Mouse (Mus musculus): ENCODE measurements around the gene Htr6. TPM values are rescaled to one million over a fixed set of nuclear protein-coding genes. Genes with fewer than 3 reads are reported as not detected.
A peak's percentile ranks its signal among the peaks of the same experiment; 100 is the strongest.

Gene Htr6
- polyA plus RNA-seq, 1 experiment = not detected

- no peak overlapping the region for H3K4me3 ChIP-seq (ENCODE audit: insufficient read depth, low read length)
- TF ChIP-seq POLR2A (IDR thresholded peaks at IDR 0.05; ENCODE audit: low read depth, low read length) (no peak), CTCF (IDR thresholded peaks at IDR 0.05; ENCODE audit: borderline replicate concordance, insufficient read depth, low read length) (no peak)
- H3K4me1 ChIP-seq (ENCODE audit: control insufficient read depth, insufficient read depth, low read length) = no peaks in the 10 kb centered on the region
- no peak overlapping the region for H3K27ac ChIP-seq (ENCODE audit: insufficient read depth, low read length)
Observed at GRCm38 (mm10) chr4:139019413-139019812, 56.0 kb downstream of the Htr6 start.

- no peak overlapping the region for H3K27ac ChIP-seq (ENCODE audit: insufficient read depth, low read length)
- H3K4me1 ChIP-seq (ENCODE audit: control insufficient read depth, insufficient read depth, low read length) = no peaks in the 10 kb centered on the region
- no peak overlapping the region for H3K4me3 ChIP-seq (ENCODE audit: insufficient read depth, low read length)
- TF ChIP-seq CTCF (IDR thresholded peaks at IDR 0.05; ENCODE audit: borderline replicate concordance, insufficient read depth, low read length) (no peak), POLR2A (IDR thresholded peaks at IDR 0.05; ENCODE audit: low read depth, low read length) (no peak)
Observed at GRCm38 (mm10) chr4:139018976-139019375, 56.4 kb downstream of the Htr6 start.

- TF ChIP-seq POLR2A (IDR thresholded peaks at IDR 0.05; ENCODE audit: low read depth, low read length) (no peak), CTCF (IDR thresholded peaks at IDR 0.05; ENCODE audit: borderline replicate concordance, insufficient read depth, low read length) (no peak)
- Histone ChIP-seq H3K4me3 (ENCODE audit: insufficient read depth, low read length) (no peak overlapping the region), H3K4me1 (ENCODE audit: control insufficient read depth, insufficient read depth, low read length) (no peaks in the 10 kb centered on the region), H3K27ac (ENCODE audit: insufficient read depth, low read length) (no peak overlapping the region)
Observed at GRCm38 (mm10) chr4:139018388-139018787, 57.0 kb downstream of the Htr6 start.

GRCm38 (mm10) chr4:139014793-139015192, 60.6 kb downstream of the Htr6 start:
- TF ChIP-seq CTCF (IDR thresholded peaks at IDR 0.05; ENCODE audit: borderline replicate concordance, insufficient read depth, low read length) (peak; percentile 50; the same call in 1 of the 2 replicates), POLR2A (IDR thresholded peaks at IDR 0.05; ENCODE audit: low read depth, low read length) (no peak)
- H3K4me3 ChIP-seq (ENCODE audit: insufficient read depth, low read length) = no peak overlapping the region
- H3K27ac ChIP-seq (ENCODE audit: insufficient read depth, low read length) = no peak overlapping the region
- no peaks in the 10 kb centered on the region for H3K4me1 ChIP-seq (ENCODE audit: control insufficient read depth, insufficient read depth, low read length)

- TF ChIP-seq POLR2A (IDR thresholded peaks at IDR 0.05; ENCODE audit: low read depth, low read length) = no peak
- no peak for TF ChIP-seq CTCF (IDR thresholded peaks at IDR 0.05; ENCODE audit: borderline replicate concordance, insufficient read depth, low read length)
- no peak overlapping the region for H3K4me3 ChIP-seq (ENCODE audit: insufficient read depth, low read length)
- no peak overlapping the region for H3K27ac ChIP-seq (ENCODE audit: insufficient read depth, low read length)
- no peaks in the 10 kb centered on the region for H3K4me1 ChIP-seq (ENCODE audit: control insufficient read depth, insufficient read depth, low read length)
Observed at GRCm38 (mm10) chr4:139013281-139013680, 62.1 kb downstream of the Htr6 start.

GRCm38 (mm10) chr4:139011201-139011702, 64.1 kb downstream of the Htr6 start:
- no peaks in the 10 kb centered on the region for H3K4me1 ChIP-seq (ENCODE audit: control insufficient read depth, insufficient read depth, low read length)
- no peak overlapping the region for H3K27ac ChIP-seq (ENCODE audit: insufficient read depth, low read length)
- TF ChIP-seq CTCF (IDR thresholded peaks at IDR 0.05; ENCODE audit: borderline replicate concordance, insufficient read depth, low read length) = no peak
- TF ChIP-seq POLR2A (IDR thresholded peaks at IDR 0.05; ENCODE audit: low read depth, low read length) = no peak
- no peak overlapping the region for H3K4me3 ChIP-seq (ENCODE audit: insufficient read depth, low read length)

Other genes with a start within 250 kb of the Htr6 start
- gene Pla2g5, start 212.1 kb downstream of the Htr6 start, polyA plus RNA-seq (2011; ENCODE audit: insufficient read length, low read depth, missing spikeins) = not detected in 2 replicates
- gene Gm13030, start 201.6 kb downstream of the Htr6 start, polyA plus RNA-seq (2011; ENCODE audit: insufficient read length, low read depth, missing spikeins) = not detected in 2 replicates
- 0.61 TPM in 1 of 2 replicates, not detected in the other for gene Pla2g2e, start 197.6 kb downstream of the Htr6 start, polyA plus RNA-seq (2011; ENCODE audit: insufficient read length, low read depth, missing spikeins)
- 8.9 and 9.2 TPM in 2 replicates for gene Otud3, start 161.6 kb downstream of the Htr6 start, polyA plus RNA-seq (2011; ENCODE audit: insufficient read length, low read depth, missing spikeins)
- not detected in 2 replicates for gene Rnf186, start 108.5 kb downstream of the Htr6 start, polyA plus RNA-seq (2011; ENCODE audit: insufficient read length, low read depth, missing spikeins)
- 8.5 and 14.3 TPM in 2 replicates for gene Tmco4, start 102.7 kb downstream of the Htr6 start, polyA plus RNA-seq (2011; ENCODE audit: insufficient read length, low read depth, missing spikeins)
- gene Nbl1, start 17.4 kb upstream of the Htr6 start, polyA plus RNA-seq (2011; ENCODE audit: insufficient read length, low read depth, missing spikeins) = 51.8 and 64.3 TPM in 2 replicates
- 178 and 193 TPM in 2 replicates for gene Minos1, start 55.5 kb upstream of the Htr6 start, polyA plus RNA-seq (2011; ENCODE audit: insufficient read length, low read depth, missing spikeins)
- gene Capzb, start 117.3 kb upstream of the Htr6 start, polyA plus RNA-seq (2011; ENCODE audit: insufficient read length, low read depth, missing spikeins) = 355 and 440 TPM in 2 replicates
- 11.3 and 12.3 TPM in 2 replicates for gene Pqlc2, start 235.1 kb upstream of the Htr6 start, polyA plus RNA-seq (2011; ENCODE audit: insufficient read length, low read depth, missing spikeins)
- 17.1 and 18.1 TPM in 2 replicates for gene Akr7a5, start 235.2 kb upstream of the Htr6 start, polyA plus RNA-seq (2011; ENCODE audit: insufficient read length, low read depth, missing spikeins)

Measured in embryonic fibroblast, embryonic 13.5 days (primary cell).